Mouse (Mus musculus): ENCODE measurements at regions not wholly inside any gene's neighbourhood (a gene's known extent, or its start where the extent isn't known, plus 50 kb on each side); places are given as distances from the start of the nearest gene placed in this dataset.

- TF ChIP-seq POLR2A (IDR thresholded peaks at IDR 0.05; ENCODE audit: low read depth, low read length), result no peak
- no peak for TF ChIP-seq ZNF384 (IDR thresholded peaks at IDR 0.05; ENCODE audit: low read depth, low read length)
- TF ChIP-seq USF1 (IDR thresholded peaks at IDR 0.05; ENCODE audit: low read depth, low read length), result no peak
- TF ChIP-seq SIN3A (IDR thresholded peaks at IDR 0.05; ENCODE audit: low read length), result no peak
- no peak for TF ChIP-seq TBP (conservative IDR thresholded peaks at IDR 0.05; ENCODE audit: low read depth, low read length)
- TF ChIP-seq MXI1 (IDR thresholded peaks at IDR 0.05; ENCODE audit: low read depth, low read length), result no peak
- no peak for TF ChIP-seq ETS1 (conservative IDR thresholded peaks at IDR 0.05; ENCODE audit: low read depth, low read length)
Measured at GRCm38 (mm10) chr13:110893909-110894308, 360.9 kb upstream of the Actbl2 start.

All from CH12.LX (cell line).